8 mouse cellular contexts compared by ENCODE assay signal in the genomic region with DNA sequence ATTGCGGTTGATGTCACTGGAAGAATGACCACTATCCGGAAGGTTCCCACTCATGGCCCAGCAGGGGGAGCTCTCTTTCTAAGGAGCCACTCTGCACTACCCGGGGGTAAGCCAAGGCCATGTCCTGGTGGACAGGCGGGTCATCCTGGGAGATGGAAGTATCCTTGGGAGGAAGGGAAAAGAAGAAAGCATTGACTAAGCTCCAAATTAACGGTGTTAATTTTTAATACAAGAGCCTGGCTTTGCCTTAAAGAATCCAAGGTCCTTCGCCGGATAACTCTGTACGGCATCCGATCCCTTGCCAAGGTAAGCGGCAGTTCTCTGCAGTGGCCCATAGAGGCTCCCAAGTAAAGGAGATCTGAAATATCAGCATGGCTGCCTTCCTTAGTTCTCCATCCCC. TPM values are rescaled to one million over a fixed set of nuclear protein-coding genes. Genes with fewer than 3 reads are reported as not detected.
A peak's percentile ranks its signal among the peaks of the same experiment; 100 is the strongest.
DNase-seq lines count a peak whose midpoint lies in the region; ATAC-seq and TF ChIP-seq lines count a peak whose summit lies in the region.

No protein-coding gene starts in this region.

- WGBS in forebrain, embryonic 10.5 days = 29% methylated on average over 10 of the region's 10 CpGs
- WGBS in heart, embryonic 14.5 days = 32% methylated on average over 10 of the region's 10 CpGs
- WGBS in liver, postnatal 0 days (ENCODE audit: insufficient replicate concordance) = 52% methylated on average over 10 of the region's 10 CpGs

- TF ChIP-seq EP300 in liver, postnatal 0 days (IDR thresholded peaks at IDR 0.05; ENCODE audit: low read depth) = no peak

- peak; percentile 59 for TF ChIP-seq CTCF in E14TG2a.4 (conservative IDR thresholded peaks at IDR 0.05; ENCODE audit: low read length)
- peak; percentile 70 for TF ChIP-seq CTCF in liver, postnatal 0 days (IDR thresholded peaks at IDR 0.05; ENCODE audit: low read depth)

- no peaks in the 10 kb centered on the region for H3K27me3 ChIP-seq in E14TG2a.4 (ENCODE audit: insufficient read depth, low read length)
- H3K27me3 ChIP-seq in forebrain, embryonic 10.5 days (ENCODE audit: poor library complexity, severe bottlenecking) = no peaks in the 10 kb centered on the region
- H3K27me3 ChIP-seq in heart, embryonic 14.5 days (ENCODE audit: control insufficient read depth, insufficient read depth, low read length) = no peaks in the 10 kb centered on the region
- H3K27me3 ChIP-seq in liver, postnatal 0 days (ENCODE audit: insufficient read depth, low read length) = no peaks in the 10 kb centered on the region

- H3K36me3 ChIP-seq in E14TG2a.4 (ENCODE audit: insufficient read depth, low read length) = no peaks in the 10 kb centered on the region
- no peaks in the 10 kb centered on the region for H3K36me3 ChIP-seq in forebrain, embryonic 10.5 days (replicated peaks)
- H3K36me3 ChIP-seq in heart, embryonic 14.5 days (ENCODE audit: control insufficient read depth, insufficient read depth, low read length) = no peaks in the 10 kb centered on the region
- no peaks in the 10 kb centered on the region for H3K36me3 ChIP-seq in liver, postnatal 0 days (replicated peaks; ENCODE audit: insufficient read depth, low read length)

- H3K4me3 ChIP-seq in E14TG2a.4 (replicated peaks; ENCODE audit: low read length) = no peak overlapping the region
- peak overlapping the region; percentile 29 for H3K4me3 ChIP-seq in forebrain, embryonic 10.5 days
- peak overlapping the region in 1 of 2 experiments; percentile 2; a peak in 1 of 4 replicates for H3K4me3 ChIP-seq in heart, embryonic 14.5 days (ENCODE audit: control insufficient read depth in 1 of 2, insufficient read depth in 1 of 2, low read depth in 1 of 2, low read length in 2 of 2)
- H3K4me3 ChIP-seq in liver, postnatal 0 days (ENCODE audit: low read depth, low read length) = no peak overlapping the region

- no peak overlapping the region for H3K9ac ChIP-seq in heart, embryonic 14.5 days (ENCODE audit: low read length)
- H3K9ac ChIP-seq in liver, postnatal 0 days (replicated peaks) = no peak overlapping the region

- peak overlapping the region; percentile 54 for H3K4me2 ChIP-seq in heart, embryonic 14.5 days (ENCODE audit: low read length)
- no peak overlapping the region for H3K4me2 ChIP-seq in liver, postnatal 0 days (ENCODE audit: low read depth, low read length)

- ATAC-seq in heart, embryonic 14.5 days (ENCODE audit: insufficient number of reproducible peaks, insufficient read depth, low FRiP score, low read depth) = peak; percentile 75; the same call in 1 of the 2 replicates
- ATAC-seq in liver, postnatal 0 days = 0 out of 2 replicates have a peak, but pooled peaks have one; percentile 40

- H3K27ac ChIP-seq in forebrain, embryonic 10.5 days = no peak overlapping the region
- no peak overlapping the region for H3K27ac ChIP-seq in heart, embryonic 14.5 days (replicated peaks in 1 of 2; ENCODE audit: control insufficient read depth in 1 of 2, insufficient read depth in 1 of 2, low read depth in 2 of 2, low read length in 2 of 2)
- no peak overlapping the region for H3K27ac ChIP-seq in liver, postnatal 0 days (ENCODE audit: low read depth)

- DNase-seq in brain, embryonic 18.5 days (ENCODE audit: low read depth, low spot score) = peak; percentile 30
- DNase-seq in forebrain, embryonic 10.5 days (ENCODE audit: extremely low spot score, low spot score) = peak; percentile 66
- DNase-seq in kidney, postnatal 36 days = peak; percentile 87 to 94
- peak; percentile 59 for DNase-seq in liver, postnatal 0 days
- peak; percentile 59 for DNase-seq in ovary, adult 18-20 months (ENCODE audit: low spot score)
- DNase-seq in urinary bladder, adult 2 months (ENCODE audit: low spot score) = peak; percentile 38

- peaks cover 11% of the 10 kb centered on the region for H3K4me1 ChIP-seq in E14TG2a.4 (replicated peaks; ENCODE audit: low read depth, low read length)
- no peaks in the 10 kb centered on the region for H3K4me1 ChIP-seq in forebrain, embryonic 10.5 days
- H3K4me1 ChIP-seq in heart, embryonic 14.5 days (ENCODE audit: control insufficient read depth in 2 of 2, insufficient read depth in 2 of 2, low read length in 2 of 2) = no peaks in the 10 kb centered on the region
- H3K4me1 ChIP-seq in liver, postnatal 0 days (ENCODE audit: insufficient read depth) = peaks cover 3% of the 10 kb centered on the region; the same call in 1 of the 2 replicates

- H3K9me3 ChIP-seq in E14TG2a.4 (ENCODE audit: low read length) = peaks cover 16% of the 10 kb centered on the region
- peaks cover 5% of the 10 kb centered on the region; the same call in 1 of the 2 replicates for H3K9me3 ChIP-seq in forebrain, embryonic 10.5 days
- 0 out of 2 replicates have a peak, but pooled peaks cover 4% of the 10 kb centered on the region for H3K9me3 ChIP-seq in heart, embryonic 14.5 days (ENCODE audit: control insufficient read depth, low read length)
- no peaks in the 10 kb centered on the region for H3K9me3 ChIP-seq in liver, postnatal 0 days (ENCODE audit: low read length)

RNA-seq across cellular contexts. Expression of a gene that starts 12.8 kb away (rescaled TPM):
- 27.1 and 27.8 TPM in 2 replicates for polyA plus RNA-seq in forebrain, embryonic 10.5 days (2016; fragmentation: Nextera tagmentation; extraction: Ambion mirVana)
- polyA plus RNA-seq in heart, embryonic 14.5 days (2014; fragmentation: Nextera tagmentation; extraction: Ambion mirVana) = 22.0 and 23.9 TPM in 2 replicates
- 10.2 and 11.5 TPM in 2 replicates for polyA plus RNA-seq in liver, postnatal 0 days (2015; fragmentation: Nextera tagmentation; extraction: Ambion mirVana)
- polyA plus RNA-seq in urinary bladder, adult 2 months (2012; rRNA removed) = 72.6 and 101 TPM in 2 replicates

RNA-seq across cellular contexts. Expression of a gene that starts 49.1 kb away (rescaled TPM):
- polyA plus RNA-seq in forebrain, embryonic 10.5 days (2016; fragmentation: Nextera tagmentation; extraction: Ambion mirVana) = 6.2 and 8.1 TPM in 2 replicates
- polyA plus RNA-seq in heart, embryonic 14.5 days (2014; fragmentation: Nextera tagmentation; extraction: Ambion mirVana) = 24.5 and 26.9 TPM in 2 replicates
- polyA plus RNA-seq in liver, postnatal 0 days (2015; fragmentation: Nextera tagmentation; extraction: Ambion mirVana) = 3.6 and 3.7 TPM in 2 replicates
- polyA plus RNA-seq in urinary bladder, adult 2 months (2012; rRNA removed) = 30.4 and 54.6 TPM in 2 replicates

RNA-seq across cellular contexts. Expression of a gene that starts 55.8 kb away (rescaled TPM):
- polyA plus RNA-seq in forebrain, embryonic 10.5 days (2016; fragmentation: Nextera tagmentation; extraction: Ambion mirVana) = 4.8 and 5.9 TPM in 2 replicates
- 9.5 and 14.1 TPM in 2 replicates for polyA plus RNA-seq in heart, embryonic 14.5 days (2014; fragmentation: Nextera tagmentation; extraction: Ambion mirVana)
- polyA plus RNA-seq in liver, postnatal 0 days (2015; fragmentation: Nextera tagmentation; extraction: Ambion mirVana) = 31.7 and 32.3 TPM in 2 replicates
- polyA plus RNA-seq in urinary bladder, adult 2 months (2012; rRNA removed) = 35.7 and 36.2 TPM in 2 replicates

Comparison
In these comparisons a context has a peak if more than half of its experiments do, and no peak if none do; other contexts are left out.
1. DNase-seq: peak in every context shown above with its lines; median percentile 90 in kidney, postnatal 36 days; 66 in forebrain, embryonic 10.5 days; 59 in liver, postnatal 0 days; 59 in ovary, adult 18-20 months; 38 in urinary bladder, adult 2 months; 30 in brain, embryonic 18.5 days.